Mouse (Mus musculus) induced T-regulatory cell, adult 2 months (primary cell): ENCODE data around the gene Rps3a1.
"Not testable (repeated sequence)": the region's sequence is repeated elsewhere in the genome, so short reads cannot be mapped to it uniquely, and the experiment has no call there.

ENCODE experiments used
- DNase-seq: peaks from one replicate; pipeline ENCODE4 v3.0.0-alpha.2; 2012; ENCODE audit warnings: low read depth

The Rps3a1 gene

GRCm38 (mm10) chr3:86114659-86115338, 27.7 kb downstream of the Rps3a1 start:
- DNase-seq: no peak

GRCm38 (mm10) chr3:86112766-86113165, 29.7 kb downstream of the Rps3a1 start:
- no peak for DNase-seq

GRCm38 (mm10) chr3:86110077-86110476, 32.4 kb downstream of the Rps3a1 start:
- peak; percentile 60 for DNase-seq

GRCm38 (mm10) chr3:86109099-86109498, 33.4 kb downstream of the Rps3a1 start:
- no peak for DNase-seq

GRCm38 (mm10) chr3:86108576-86108975, 33.9 kb downstream of the Rps3a1 start:
- no peak for DNase-seq

- no peak for DNase-seq
These were observed 34.6 kb downstream of the Rps3a1 start for GRCm38 (mm10) chr3:86107637-86108539.

GRCm38 (mm10) chr3:86106086-86106632, 36.3 kb downstream of the Rps3a1 start:
- no peak for DNase-seq

GRCm38 (mm10) chr3:86104909-86105308, 37.6 kb downstream of the Rps3a1 start:
- no peak for DNase-seq

GRCm38 (mm10) chr3:86104433-86104832, 38.1 kb downstream of the Rps3a1 start:
- not testable (repeated sequence) for DNase-seq

- DNase-seq: peak; percentile 45
These were observed 38.8 kb downstream of the Rps3a1 start for GRCm38 (mm10) chr3:86103449-86104291.

- DNase-seq: no peak
These were observed 40.5 kb downstream of the Rps3a1 start for GRCm38 (mm10) chr3:86101956-86102355.

GRCm38 (mm10) chr3:86093907-86094306, 48.6 kb downstream of the Rps3a1 start:
- DNase-seq: no peak

- no peak for DNase-seq
These were observed 49.2 kb downstream of the Rps3a1 start for GRCm38 (mm10) chr3:86093213-86093845.
